22 mouse cellular contexts compared by ENCODE assay signal in the genomic region with DNA sequence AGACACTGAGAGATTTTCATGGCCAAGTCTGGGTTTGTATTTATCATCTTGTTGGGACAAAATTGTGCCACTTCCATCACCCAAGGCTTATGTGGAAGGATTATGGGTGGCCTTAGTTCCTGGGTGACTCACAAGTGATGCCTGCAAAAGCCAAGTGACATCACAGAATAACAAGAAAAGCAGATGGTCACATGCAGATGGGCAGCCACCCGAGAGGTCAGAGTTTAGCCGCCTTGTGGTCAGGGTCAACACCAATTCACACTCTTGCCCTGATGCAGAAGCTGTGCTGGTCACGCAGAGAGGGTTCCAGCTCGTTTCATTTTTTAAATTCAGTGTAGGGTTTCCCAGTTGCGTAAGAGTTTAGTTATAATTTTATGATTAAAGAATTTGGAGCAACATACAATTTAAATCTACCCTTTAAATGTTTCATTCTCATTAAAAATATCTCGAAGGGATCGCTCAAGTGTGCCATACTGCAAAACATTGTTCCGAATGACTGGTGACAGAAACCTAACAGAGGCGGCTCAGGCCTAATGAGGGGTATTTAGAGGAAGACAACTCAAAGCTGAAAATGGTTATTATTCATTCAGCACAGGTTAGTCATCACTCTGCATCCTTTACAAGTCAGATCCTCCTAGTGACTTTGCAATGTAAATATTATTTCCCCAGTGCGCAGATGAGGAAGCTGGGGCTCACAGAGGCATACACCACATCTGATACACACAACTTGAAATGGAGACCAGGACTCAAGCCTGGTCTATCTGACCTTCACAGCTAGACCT. TPM values are rescaled to one million over a fixed set of nuclear protein-coding genes. Genes with fewer than 3 reads are reported as not detected.
DNase-seq lines count a peak whose midpoint lies in the region; ATAC-seq and TF ChIP-seq lines count a peak whose summit lies in the region.
"Had no signal": no experiment of that assay in that cellular context is flagged by ENCODE, and none has a peak within 500 bp of the region (broad histone marks: within the 10 kb centered on the region; RNA-seq: fewer than 3 reads in every experiment).

No protein-coding gene starts in this region.

- TF ChIP-seq CTCF in C2C12 (IDR thresholded peaks at IDR 0.05; ENCODE audit: control insufficient read depth, insufficient read depth, insufficient read length), result no peak

- ATAC-seq in granulocyte monocyte progenitor cell, adult 5-6 weeks (replicated peaks; ENCODE audit: poor library complexity, severe bottlenecking), result peak; percentile 27; the same call in 1 of the 2 replicates
- ATAC-seq: forebrain, embryonic 13.5 days; liver, postnatal 0 days; lung, postnatal 0 days; midbrain, embryonic 15.5 days had no signal

- no peak overlapping the region for H3ac ChIP-seq in C2C12 (ENCODE audit: control insufficient read depth, insufficient read length, low read depth)

- H3K79me2 ChIP-seq in C2C12 (ENCODE audit: control insufficient read depth, insufficient read depth), result no peaks in the 10 kb centered on the region

- H3K27me3 ChIP-seq in C2C12 (ENCODE audit: control insufficient read depth, insufficient read depth, insufficient read length), result no peaks in the 10 kb centered on the region
- no peaks in the 10 kb centered on the region for H3K27me3 ChIP-seq in splenic B cell, adult 2 months (ENCODE audit: control insufficient read depth, insufficient read depth, low read length, poor library complexity, severe bottlenecking)
- H3K27me3 ChIP-seq: forebrain, embryonic 13.5 days; heart, embryonic 15.5 days; limb, embryonic 12.5 days; midbrain, embryonic 15.5 days; neural tube, embryonic 15.5 days had no signal

- peak; percentile 68 for DNase-seq in 416B (ENCODE audit: low read depth)
- DNase-seq in splenic B cell, adult 2 months (ENCODE audit: low read depth, low spot score), result peak; percentile 77
- DNase-seq in thymus, postnatal 4 days, result no peak
- no peak for DNase-seq in thymus, postnatal 10 days (ENCODE audit: low spot score in 2 of 2)
- DNase-seq in ovary, adult 18-20 months (ENCODE audit: low spot score), result no peak
- DNase-seq: adrenal gland, postnatal 36 days; cerebellum, adult 18-20 months; cerebellum, postnatal 25 days; embryo, embryonic 11 days; heart, postnatal 36 days; kidney, adult 8-10 months; kidney, postnatal 14 days; liver, postnatal 0 days; thymus, adult 18-20 months had no signal

- no peaks in the 10 kb centered on the region for H3K36me3 ChIP-seq in C2C12 (ENCODE audit: control insufficient read depth, insufficient read depth)
- no peaks in the 10 kb centered on the region for H3K36me3 ChIP-seq in splenic B cell, adult 2 months (ENCODE audit: control insufficient read depth, insufficient read depth, low read length, poor library complexity, severe bottlenecking)
- H3K36me3 ChIP-seq: heart, embryonic 15.5 days; limb, embryonic 12.5 days; midbrain, embryonic 15.5 days; neural tube, embryonic 15.5 days had no signal

- no peak overlapping the region for H3K4me3 ChIP-seq in C2C12 (ENCODE audit: insufficient read depth, poor library complexity, severe bottlenecking)
- H3K4me3 ChIP-seq: forebrain, embryonic 13.5 days; heart, embryonic 15.5 days; limb, embryonic 12.5 days; midbrain, embryonic 15.5 days; neural tube, embryonic 15.5 days had no signal

- H3K79me3 ChIP-seq in C2C12 (ENCODE audit: low read depth), result no peaks in the 10 kb centered on the region

TF ChIP-seq in C2C12, 6 proteins besides CTCF, POLR2A, EP300 and RAD21:
- TF ChIP-seq USF1 (IDR thresholded peaks at IDR 0.05; ENCODE audit: low read depth) (peak; percentile 76), FOSL1 (IDR thresholded peaks at IDR 0.05; ENCODE audit: insufficient read depth, low read length, poor library complexity, severe bottlenecking) (no peak), MYOD1 (IDR thresholded peaks at IDR 0.05; ENCODE audit: control insufficient read depth, insufficient read length, low read depth) (no peak), MAX (IDR thresholded peaks at IDR 0.05) (peak; percentile 41), CEBPB (IDR thresholded peaks at IDR 0.05; ENCODE audit: low read depth) (no peak), MYOG (IDR thresholded peaks at IDR 0.05; ENCODE audit: control insufficient read depth, extremely low read depth, insufficient read length) (no peak)

RNA-seq across cellular contexts. Expression of a gene that starts 42.8 kb away (rescaled TPM):
- polyA plus RNA-seq in C2C12 (2012; fragmentation: generic; extraction: Trizol), result 56.1 TPM
- total RNA-seq in granulocyte monocyte progenitor cell, adult 5-6 weeks (2014; fragmentation: Nextera tagmentation), result 32.0 and 34.6 TPM in 2 replicates
- 16.3 and 19.0 TPM in 2 replicates for total RNA-seq in granulocyte monocyte progenitor cell, adult 5-6 weeks (2017)

Comparison
In these comparisons a context has a peak if more than half of its experiments do, and no peak if none do; other contexts are left out.
1. DNase-seq: peak in 416B (single experiment) and splenic B cell, adult 2 months (single experiment); none in thymus, postnatal 4 days (single experiment), thymus, postnatal 10 days (0 of 2) and ovary, adult 18-20 months (single experiment).